Mouse (Mus musculus) testis, adult 2 months (tissue): ENCODE results near the gene Timm13.

ENCODE experiments used
- CTCF ChIP-seq: fragments of 200-500 bp; IDR thresholded peaks from 2 replicates; pipeline ENCODE4 v1.5.1; 2012; ENCODE audit warnings: low read depth, mild to moderate bottlenecking, inconsistent platforms, low read length, moderate library complexity; ENCODE audit not compliant: control insufficient read depth, insufficient read depth, insufficient replicate concordance
- POLR2A ChIP-seq: fragments of 200-500 bp; IDR thresholded peaks from 2 replicates; pipeline ENCODE4 v1.6.1; 2012; ENCODE audit warnings: low read depth, mild to moderate bottlenecking, inconsistent platforms, low read length, moderate library complexity; ENCODE audit not compliant: control insufficient read depth

DNA sequence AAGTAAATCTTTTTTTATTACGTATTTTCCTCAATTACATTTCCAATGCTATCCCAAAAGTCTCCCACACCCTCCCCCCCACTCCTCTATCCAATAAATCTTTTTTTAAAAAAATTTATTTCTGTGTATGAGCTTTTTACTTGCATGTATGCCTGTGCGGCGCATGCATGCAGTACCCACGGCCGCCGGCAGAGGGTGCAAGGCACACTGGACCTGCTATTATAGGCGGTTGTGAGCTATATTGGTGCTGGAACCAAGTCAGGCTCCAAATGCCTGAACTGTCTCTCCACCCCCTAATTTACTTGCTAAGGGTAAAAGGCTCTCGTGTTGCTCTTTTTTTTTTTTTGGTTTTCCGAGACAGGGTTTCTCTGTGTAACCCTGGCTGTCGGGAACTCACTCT is 19.5 kb downstream of the Timm13 start:
- TF ChIP-seq CTCF (peak; percentile 96), POLR2A (no peak)
